Mouse (Mus musculus) embryo, embryonic 11 days (tissue): Measurements from ENCODE around the gene Cacng7.
"Not testable (repeated sequence)": the region's sequence is repeated elsewhere in the genome, so short reads cannot be mapped to it uniquely, and the experiment has no call there.

Source experiments
- DNase-seq: peaks from one replicate; pipeline ENCODE4 v3.0.0-alpha.2; 2015

The Cacng7 gene

GRCm38 (mm10) chr7:3391081-3391451 lies 58.3 kb downstream of the Cacng7 start:
- no peak for DNase-seq

GRCm38 (mm10) chr7:3391809-3392208 lies 59.1 kb downstream of the Cacng7 start:
- DNase-seq: peak; percentile 46

- DNase-seq: no peak
These were observed 64.6 kb downstream of the Cacng7 start for GRCm38 (mm10) chr7:3397355-3397754.

- DNase-seq: peak; percentile 53
These were observed 65.0 kb downstream of the Cacng7 start for GRCm38 (mm10) chr7:3397797-3398196.

- DNase-seq: not testable (repeated sequence)
These were observed 65.6 kb downstream of the Cacng7 start for GRCm38 (mm10) chr7:3398363-3398762.

- no peak for DNase-seq
These were observed 67.2 kb downstream of the Cacng7 start for GRCm38 (mm10) chr7:3399937-3400336.

GRCm38 (mm10) chr7:3409729-3410520 lies 77.2 kb downstream of the Cacng7 start:
- DNase-seq: no peak

GRCm38 (mm10) chr7:3411160-3411941 lies 78.6 kb downstream of the Cacng7 start:
- DNase-seq: peak; percentile 89

- DNase-seq: peak; percentile 62
These were observed 79.3 kb downstream of the Cacng7 start for GRCm38 (mm10) chr7:3412036-3412435.

- DNase-seq: peak; percentile 64
These were observed 82.1 kb downstream of the Cacng7 start for GRCm38 (mm10) chr7:3414888-3415287.

- peak; percentile 51 for DNase-seq
These were observed 82.6 kb downstream of the Cacng7 start for GRCm38 (mm10) chr7:3415378-3415777.
